Mouse (Mus musculus) ES-Bruce4 (cell line): ENCODE results near the gene Rptn.

Experiments used
- CTCF ChIP-seq: IDR thresholded peaks from one replicate; pipeline ENCODE4 v1.8.1; 2011; ENCODE audit warnings: low read depth, low read length
- POLR2A ChIP-seq: IDR thresholded peaks from one replicate; pipeline ENCODE4 v1.8.1; 2011; ENCODE audit warnings: low read length; ENCODE audit not compliant: insufficient read depth

DNA sequence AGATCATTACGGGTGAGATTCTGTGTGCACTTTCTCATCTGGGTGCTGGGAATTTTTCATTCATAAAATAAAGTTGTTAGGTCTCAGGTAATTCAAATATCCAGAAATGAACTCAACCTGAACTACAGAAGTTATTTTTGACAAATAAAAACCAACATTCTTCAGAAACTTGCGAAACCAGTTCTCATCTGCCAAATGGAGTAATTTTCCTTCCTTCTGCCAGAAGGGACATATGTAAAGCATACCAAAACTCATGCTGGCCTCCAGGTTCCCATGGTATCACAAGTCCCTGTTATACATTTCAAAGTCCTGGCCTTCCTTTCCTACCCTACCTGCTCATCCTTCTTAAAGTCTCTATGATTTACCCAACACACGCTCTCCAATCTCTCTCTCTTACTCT, 10.4 kb downstream of the Rptn start:
- no peak for TF ChIP-seq CTCF
- TF ChIP-seq POLR2A, result no peak
